Mouse (Mus musculus): ENCODE results near the gene Sp3. TPM values are rescaled to one million over a fixed set of nuclear protein-coding genes. Genes with fewer than 3 reads are reported as not detected.
"Not testable (repeated sequence)": the region's sequence is repeated elsewhere in the genome, so short reads cannot be mapped to it uniquely, and the experiment has no call there.

The Sp3 gene
- polyA plus RNA-seq, 3 experiments from 2014 or later, result 48.5 to 64.8 (median 62.2) TPM

DNA sequence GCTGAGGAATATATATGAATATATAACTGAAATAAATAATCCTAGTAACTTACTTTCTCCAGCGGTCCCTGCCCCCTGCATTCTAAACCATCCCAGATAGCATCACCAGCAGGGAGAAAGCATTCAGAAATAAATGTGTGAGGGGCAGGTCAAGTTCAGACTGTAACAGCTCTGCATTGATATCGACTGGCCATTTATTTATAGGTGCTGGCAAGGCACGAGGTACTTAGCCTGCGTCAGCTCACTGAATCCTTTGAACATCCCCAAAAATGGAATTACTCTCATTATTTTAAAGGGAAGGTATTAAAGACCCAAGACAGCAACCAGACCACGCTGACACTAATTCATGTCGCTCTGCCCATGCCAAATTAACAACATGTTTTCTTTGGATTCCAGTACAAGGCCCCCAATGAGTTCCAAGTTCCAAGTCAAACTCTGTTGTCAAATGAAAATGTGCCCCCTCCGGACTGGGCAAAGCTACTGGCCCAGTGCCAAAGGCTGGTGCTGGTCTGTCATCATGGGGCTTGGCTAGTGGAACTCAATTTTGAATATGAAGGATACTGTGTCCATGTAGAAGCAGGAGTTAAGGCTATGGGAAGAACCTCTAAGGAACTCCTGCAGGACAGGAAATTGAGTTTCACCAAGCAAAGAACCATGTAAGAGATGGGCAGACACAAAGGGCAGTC, 64.9 kb downstream of the Sp3 start:
- ATAC-seq, result no peak

DNA sequence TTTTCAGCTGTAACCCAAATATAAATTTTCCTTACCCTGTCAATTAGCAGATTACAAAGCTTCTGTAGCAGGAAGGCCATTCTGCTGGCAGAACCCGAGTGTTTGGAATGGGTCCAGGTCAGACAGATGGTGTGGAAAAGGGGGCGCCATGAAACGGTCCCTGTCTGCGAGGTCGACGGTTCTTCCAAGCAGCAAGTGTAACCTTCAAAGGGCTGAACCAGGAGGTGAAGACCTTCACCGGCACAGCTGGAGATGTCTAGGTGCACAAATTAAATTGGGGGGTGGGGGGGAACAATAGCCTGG, 66.8 kb downstream of the Sp3 start:
- ATAC-seq, result no peak

DNA sequence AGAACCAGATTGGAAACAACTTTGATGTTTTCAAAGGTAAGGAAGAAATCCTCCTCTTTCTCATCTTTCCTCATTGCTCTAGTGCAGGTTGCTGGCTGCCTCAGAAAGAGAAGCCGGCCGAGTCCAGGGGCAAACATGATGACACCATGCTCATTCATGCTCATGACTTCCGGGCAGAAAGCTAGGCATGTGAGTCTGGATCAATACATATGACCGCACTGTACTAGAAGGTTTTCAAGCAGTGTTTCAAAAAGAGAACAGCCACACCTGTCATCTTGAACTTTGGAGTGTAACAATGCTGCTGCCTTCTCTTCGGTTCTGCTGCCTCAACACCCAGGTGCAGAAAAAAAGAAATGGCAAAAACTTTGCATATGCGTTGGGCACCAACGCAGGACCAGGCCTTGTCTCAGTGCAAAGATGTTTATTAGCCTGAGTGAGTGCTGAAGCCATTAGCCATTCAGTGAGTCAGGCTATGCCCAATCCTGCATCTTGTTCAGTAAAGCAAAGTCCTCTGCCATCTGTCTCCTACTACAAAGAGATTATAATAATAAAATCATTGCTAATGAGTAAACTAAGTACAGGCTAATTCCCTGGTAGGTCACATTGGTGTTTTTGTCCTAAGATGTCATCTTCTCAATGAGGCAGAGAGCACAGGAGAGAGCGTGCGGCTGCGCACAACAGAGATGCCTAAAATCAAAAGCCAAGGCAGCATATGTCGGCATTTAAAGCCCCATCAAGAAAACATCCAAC, 67.4 kb downstream of the Sp3 start:
- ATAC-seq, result no peak

DNA sequence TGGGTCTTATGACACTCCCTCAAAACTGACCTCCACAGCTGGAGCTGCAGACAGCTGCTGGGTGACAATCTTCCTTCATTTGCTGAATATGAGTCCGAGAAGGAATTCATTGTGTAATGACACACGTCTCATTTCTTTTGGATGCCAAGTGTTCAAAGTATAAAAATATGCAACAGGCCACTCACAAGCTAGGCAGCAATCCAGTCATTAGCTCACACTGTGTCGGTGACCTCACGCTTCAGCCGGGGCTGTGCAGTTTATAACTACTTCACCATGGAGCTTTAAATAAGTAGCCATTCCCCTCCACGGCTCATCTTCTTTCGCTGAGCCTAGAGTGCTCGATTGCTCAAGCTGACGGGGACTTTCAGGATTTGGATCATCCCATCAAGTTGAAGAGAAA, 68.7 kb downstream of the Sp3 start:
- ATAC-seq, result no peak

DNA sequence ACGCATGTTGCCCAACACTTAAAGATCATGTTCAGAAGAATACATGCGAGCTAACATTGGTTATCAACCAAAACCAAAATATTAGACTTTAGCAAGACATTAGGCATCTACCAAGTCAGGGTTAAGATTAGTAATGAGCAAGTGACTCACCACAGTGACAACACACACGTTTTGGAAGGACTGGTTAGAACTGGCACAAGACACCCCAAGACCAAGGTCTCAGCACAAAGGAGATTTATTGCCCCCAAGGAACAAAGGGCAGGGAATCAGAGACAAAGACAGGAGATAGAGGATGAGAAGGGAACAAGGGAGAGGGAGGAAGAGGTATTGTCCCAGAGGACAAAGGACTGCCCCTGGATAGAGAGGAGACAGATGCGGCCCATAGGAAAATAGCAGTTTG, 71.2 kb downstream of the Sp3 start:
- ATAC-seq, result no peak

DNA sequence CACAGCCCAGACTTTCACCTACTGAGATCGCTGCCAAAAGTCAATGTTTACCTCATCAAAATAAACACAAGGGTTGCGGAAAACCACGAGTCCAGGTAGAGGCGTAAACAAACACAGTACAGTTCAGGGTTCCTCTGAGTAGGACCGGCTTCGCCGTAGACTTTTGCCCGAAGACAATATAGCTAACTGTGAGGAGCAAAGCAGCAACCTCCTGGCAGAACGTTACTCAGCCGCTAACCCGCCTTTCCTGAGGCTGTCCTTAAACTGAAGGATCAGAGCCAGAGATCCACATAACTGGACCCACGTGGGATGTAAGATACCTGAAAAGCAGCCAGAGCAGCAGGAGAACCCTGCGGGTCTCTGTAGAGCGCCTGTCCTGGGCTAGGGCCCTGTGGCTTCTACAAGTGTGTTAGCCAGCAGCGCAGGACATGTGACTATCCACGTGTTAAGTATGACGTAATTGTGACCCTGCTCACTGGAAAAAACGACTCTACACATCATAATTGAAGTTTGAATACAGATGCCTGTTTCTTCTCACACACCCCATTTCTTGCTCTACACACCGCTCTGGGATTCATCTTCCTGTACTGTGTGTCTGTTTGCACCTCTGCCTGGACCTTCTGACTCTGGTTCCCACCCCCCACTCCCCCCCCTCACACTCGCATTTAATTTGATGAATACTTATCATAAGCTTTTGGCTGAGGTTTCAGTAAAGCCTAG, 71.9 kb downstream of the Sp3 start:
- no peak for ATAC-seq

DNA sequence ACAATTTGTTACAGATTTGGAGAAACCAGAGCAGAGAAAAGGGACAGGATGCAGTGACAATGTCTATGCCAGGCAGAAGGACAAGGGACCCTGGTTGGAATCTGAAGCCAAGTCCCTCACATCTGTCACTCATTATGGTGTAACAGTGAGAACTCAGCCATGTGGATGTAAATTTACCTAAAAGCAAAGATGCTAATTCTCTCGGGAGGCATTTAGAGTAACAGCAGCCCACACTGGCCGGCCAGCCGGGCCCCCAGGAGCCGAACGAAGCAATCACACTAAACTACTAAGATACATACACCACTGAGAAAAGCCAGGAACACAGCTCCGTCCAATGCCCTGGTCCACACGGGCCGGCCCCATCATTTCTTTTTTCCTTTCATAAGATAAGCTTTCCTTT, 73.5 kb downstream of the Sp3 start:
- ATAC-seq, result no peak

DNA sequence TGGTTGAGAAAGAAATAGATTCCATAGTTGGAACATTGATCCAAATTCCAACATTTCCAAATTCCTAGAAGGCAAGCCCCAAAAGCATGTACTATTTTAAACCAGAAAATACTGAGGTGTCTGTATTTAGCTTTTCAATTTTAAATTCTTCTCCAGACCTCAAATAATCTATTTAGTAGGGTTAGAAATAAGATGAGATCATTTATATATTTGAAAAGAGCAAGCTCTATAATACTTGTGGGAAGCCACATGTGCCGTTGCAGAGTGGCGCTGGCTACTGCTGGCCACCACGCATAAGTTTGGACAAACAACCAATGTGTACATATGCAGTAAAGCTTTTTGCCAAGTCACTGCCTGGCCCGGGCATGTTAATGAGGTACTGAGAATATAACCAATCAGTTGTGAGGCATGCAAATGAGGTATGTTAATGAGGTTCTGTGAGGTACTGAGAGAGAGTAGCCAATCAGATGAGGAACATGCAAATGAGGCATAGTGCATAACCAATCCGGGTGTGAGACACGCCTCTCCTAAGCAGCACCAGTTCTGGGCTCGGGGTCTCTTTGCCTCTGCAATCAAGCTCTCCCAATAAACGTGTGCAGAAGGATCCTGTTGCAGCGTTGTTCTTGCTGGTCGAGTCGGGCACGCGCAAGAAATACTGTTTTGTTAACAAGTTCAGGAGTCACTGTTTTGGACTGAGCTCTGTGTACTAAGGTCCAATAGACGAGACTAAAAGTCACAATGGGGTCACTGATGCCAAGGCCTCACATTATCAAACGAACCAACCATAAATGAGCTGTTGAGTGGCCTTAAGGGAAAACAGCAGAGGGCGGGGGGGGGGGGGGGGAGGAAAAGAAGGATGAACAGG, 77.2 kb downstream of the Sp3 start:
- not testable (repeated sequence) for ATAC-seq

DNA sequence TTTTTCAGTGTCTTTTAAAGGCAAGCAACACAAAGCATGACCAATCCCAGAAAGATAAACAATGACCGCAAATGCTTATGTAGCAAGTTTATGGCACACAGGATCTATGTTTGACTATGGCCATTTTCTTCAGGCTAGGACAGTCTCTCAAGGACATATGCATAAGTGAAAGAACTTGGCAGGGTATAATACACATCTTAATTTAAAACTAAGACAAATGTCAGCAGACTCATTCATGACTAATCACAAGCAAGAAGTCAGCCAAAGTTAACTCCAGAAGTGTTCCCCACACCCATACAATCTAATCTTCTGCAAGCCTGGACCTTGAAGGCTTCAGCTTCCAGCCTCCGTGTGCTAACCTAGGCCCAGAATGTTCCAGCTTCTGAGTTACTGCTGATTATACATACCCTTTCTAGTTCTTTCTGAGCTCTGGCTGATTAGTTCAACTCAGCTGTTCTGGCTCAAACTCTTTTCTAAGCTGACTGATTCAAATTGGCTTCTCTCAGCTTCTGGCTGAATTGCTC, 81.4 kb downstream of the Sp3 start:
- ATAC-seq, result no peak

DNA sequence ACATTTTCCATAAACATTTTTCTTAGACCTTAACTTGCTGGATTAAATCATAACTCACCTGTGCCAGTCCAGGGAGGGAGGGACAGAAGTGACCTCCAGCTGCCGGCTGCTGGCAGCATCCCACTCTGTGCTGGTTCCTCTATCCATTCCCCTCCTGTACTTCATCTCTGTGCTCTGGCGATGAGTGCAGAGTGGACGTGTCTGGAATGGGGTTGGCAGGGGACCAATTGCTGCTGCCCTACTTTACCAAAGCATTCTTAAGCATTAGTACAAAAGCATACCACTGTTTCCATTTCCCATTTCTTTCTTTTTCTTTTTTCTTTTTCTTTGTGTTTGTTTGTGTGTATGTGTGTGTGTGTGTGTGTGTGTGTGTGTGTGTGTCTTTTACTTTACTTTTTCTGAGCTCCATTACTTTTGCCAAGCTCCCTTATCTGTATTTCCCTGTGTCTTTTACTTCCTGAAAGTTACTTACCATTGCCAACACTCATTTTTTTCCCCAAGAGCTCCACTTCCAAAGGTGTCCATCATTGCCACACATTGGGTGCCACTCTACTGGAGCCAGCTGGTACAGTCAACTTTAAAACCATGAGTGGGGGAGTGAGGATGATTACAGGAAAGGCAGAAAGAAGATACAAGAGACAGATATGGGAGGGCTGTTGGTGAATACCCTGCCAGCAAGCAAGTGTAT, 82.0 kb downstream of the Sp3 start:
- no peak for ATAC-seq

DNA sequence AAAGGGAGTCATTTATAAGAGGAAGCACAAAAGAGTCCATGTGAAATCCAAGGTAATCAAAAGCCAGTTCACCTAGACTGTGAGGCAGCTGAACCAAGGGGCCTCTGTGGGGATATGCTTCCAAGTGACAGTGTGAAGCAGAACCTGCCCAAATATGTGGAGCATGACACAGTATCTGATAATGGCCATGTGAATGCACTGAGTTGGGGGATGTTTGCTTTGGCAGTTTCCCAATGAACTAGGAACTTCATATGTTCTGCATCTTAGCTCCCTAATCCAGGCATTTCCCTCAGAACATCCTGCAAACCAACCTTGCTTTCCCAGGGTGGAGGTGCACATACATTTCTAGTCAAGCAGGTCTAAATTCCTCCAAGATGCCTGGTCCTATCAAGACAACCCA, 90.4 kb downstream of the Sp3 start:
- no peak for ATAC-seq

Other genes with a start within 250 kb of the Sp3 start
- gene Gm11084, start 6.3 kb upstream of the Sp3 start, polyA plus RNA-seq (2017; shearing (Covaris generic)), result not detected
- 10 to 100 TPM; 68.4 to 91.6 (median 88.3) TPM for gene Ola1, start 238.5 kb upstream of the Sp3 start, polyA plus RNA-seq (2017; shearing (Covaris generic))

All from inflammation-experienced regulatory T-cells, adult 6 months (primary cell).